Mouse (Mus musculus): ENCODE data around the gene Lrrc55. TPM values are rescaled to one million over a fixed set of nuclear protein-coding genes. Genes with fewer than 3 reads are reported as not detected.

Gene Lrrc55
- polyA plus RNA-seq, 1 experiment from 2014 or later: 2.1 TPM

DNA sequence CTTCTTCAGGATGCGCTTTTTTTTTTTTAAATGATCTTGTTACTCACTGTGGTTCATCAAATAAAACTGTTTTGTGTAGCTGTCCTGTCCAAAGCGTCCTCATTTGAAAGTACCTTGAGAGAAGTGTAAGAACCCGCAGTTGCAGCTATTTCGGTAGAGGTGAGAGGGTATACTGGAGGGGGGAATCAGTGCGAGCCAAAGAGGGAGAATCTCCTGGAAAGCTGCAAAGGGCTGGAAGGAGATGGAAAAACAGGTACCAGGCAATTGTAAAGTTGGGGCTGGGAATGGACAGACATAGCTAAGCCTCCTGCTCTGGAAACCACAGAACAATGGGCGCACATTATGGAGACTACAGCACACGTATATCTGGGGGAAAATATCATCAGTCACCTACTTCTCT, 57.2 kb downstream of the Lrrc55 start:
- peaks cover 5% of the 10 kb centered on the region; the same call in 1 of the 2 replicates for H3K27me3 ChIP-seq
- H3K9me3 ChIP-seq: no peaks in the 10 kb centered on the region
- H3K36me3 ChIP-seq: no peaks in the 10 kb centered on the region
- no peak overlapping the region for H3K4me3 ChIP-seq
- H3K4me1 ChIP-seq: no peaks in the 10 kb centered on the region
- H3K4me2 ChIP-seq (replicated peaks): no peak overlapping the region
- H3K27ac ChIP-seq (replicated peaks): no peak overlapping the region
- 79% methylated on average over 7 of the region's 7 CpGs for WGBS
- no peak for ATAC-seq (ENCODE audit: low FRiP score, low read depth)
- no peak overlapping the region for H3K9ac ChIP-seq (replicated peaks)

DNA sequence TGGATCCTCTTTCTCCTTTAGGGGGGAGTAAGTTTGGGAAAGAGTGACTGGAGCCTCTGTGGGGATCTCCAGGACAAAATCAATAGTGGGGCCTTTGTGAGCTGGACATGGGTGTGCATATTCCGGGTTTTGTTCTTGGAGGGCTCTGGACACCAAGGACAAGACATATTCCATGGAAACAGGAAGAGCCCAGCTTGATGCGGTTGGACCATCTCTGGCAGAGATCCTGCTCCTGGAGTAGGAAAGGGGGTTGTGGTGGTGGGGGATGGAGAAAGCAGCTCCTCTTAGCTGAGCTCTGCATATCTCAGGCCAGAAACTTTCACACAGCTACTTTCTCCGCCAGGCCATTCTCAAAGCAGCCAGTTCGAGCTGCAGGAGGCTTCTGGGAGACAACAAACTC, 57.6 kb downstream of the Lrrc55 start:
- WGBS: 70% methylated on average over 4 of the region's 4 CpGs
- H3K4me1 ChIP-seq: no peaks in the 10 kb centered on the region

DNA sequence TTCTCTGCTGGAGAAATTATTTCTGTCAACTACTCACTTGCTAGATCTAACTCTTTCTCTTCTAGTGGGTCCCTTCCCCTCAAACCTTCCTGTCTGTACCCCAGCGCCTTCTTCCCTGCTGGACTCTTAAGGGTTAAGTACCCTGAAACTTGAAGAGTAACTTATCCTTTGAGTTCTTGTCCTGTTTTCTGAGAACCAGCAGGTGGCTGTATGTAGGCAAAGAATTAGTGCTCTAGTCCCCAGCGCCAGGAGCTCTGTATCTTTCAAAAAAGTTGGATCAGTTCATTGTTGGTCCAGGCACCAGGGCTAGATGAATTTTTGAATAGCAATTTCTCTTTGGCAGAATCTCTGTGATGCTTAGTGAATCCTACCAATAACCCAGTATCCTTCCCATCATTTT, 58.9 kb downstream of the Lrrc55 start:
- Histone ChIP-seq H3K27ac (replicated peaks) (no peak overlapping the region), H3K9ac (replicated peaks) (no peak overlapping the region), H3K9me3 (no peaks in the 10 kb centered on the region), H3K36me3 (no peaks in the 10 kb centered on the region), H3K4me1 (no peaks in the 10 kb centered on the region), H3K27me3 (peaks cover 5% of the 10 kb centered on the region; the same call in 1 of the 2 replicates), H3K4me3 (no peak overlapping the region), H3K4me2 (replicated peaks) (no peak overlapping the region)
- WGBS: 27% methylated on average over 2 of the region's 2 CpGs
- ATAC-seq (ENCODE audit: low FRiP score, low read depth): no peak

More for the DNA sequence above, 57.6 kb downstream of the Lrrc55 start:
- Histone ChIP-seq H3K9ac (replicated peaks) (no peak overlapping the region), H3K36me3 (no peaks in the 10 kb centered on the region), H3K27me3 (peaks cover 5% of the 10 kb centered on the region; the same call in 1 of the 2 replicates), H3K9me3 (no peaks in the 10 kb centered on the region), H3K27ac (replicated peaks) (no peak overlapping the region), H3K4me2 (replicated peaks) (no peak overlapping the region), H3K4me3 (no peak overlapping the region)
- no peak for ATAC-seq (ENCODE audit: low FRiP score, low read depth)

DNA sequence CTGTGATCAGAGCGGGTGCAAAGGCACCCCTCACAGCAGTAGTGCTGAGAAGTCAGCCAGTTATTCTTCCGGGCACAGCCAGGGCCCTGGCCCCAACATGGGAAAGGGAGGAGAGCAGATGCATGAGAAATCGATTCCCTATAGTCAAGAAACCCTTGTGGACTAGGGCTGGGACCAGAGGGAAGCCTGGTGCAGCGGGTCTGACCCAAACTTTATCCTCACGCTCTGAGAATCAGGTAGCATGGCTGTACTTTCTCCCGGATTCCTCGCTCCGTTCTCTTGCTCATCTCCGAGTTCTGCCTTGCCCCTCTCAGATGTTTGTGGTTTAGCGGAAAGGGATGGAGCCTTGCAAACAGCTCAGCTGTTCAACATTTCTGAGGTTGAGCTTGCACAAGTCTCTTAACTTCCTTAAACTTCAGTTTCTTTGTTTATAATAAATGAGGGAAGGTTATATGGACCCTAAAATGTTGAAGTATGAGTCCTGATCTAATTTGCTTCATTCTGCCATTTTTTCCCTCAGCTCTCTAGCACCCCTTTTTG, 59.3 kb downstream of the Lrrc55 start:
- Histone ChIP-seq H3K4me2 (replicated peaks) (no peak overlapping the region), H3K9me3 (no peaks in the 10 kb centered on the region), H3K4me3 (no peak overlapping the region), H3K27me3 (peaks cover 5% of the 10 kb centered on the region; the same call in 1 of the 2 replicates), H3K36me3 (no peaks in the 10 kb centered on the region), H3K9ac (replicated peaks) (no peak overlapping the region), H3K4me1 (no peaks in the 10 kb centered on the region), H3K27ac (replicated peaks) (no peak overlapping the region)
- WGBS: 68% methylated on average over 10 of the region's 10 CpGs
- ATAC-seq (ENCODE audit: low FRiP score, low read depth): no peak

DNA sequence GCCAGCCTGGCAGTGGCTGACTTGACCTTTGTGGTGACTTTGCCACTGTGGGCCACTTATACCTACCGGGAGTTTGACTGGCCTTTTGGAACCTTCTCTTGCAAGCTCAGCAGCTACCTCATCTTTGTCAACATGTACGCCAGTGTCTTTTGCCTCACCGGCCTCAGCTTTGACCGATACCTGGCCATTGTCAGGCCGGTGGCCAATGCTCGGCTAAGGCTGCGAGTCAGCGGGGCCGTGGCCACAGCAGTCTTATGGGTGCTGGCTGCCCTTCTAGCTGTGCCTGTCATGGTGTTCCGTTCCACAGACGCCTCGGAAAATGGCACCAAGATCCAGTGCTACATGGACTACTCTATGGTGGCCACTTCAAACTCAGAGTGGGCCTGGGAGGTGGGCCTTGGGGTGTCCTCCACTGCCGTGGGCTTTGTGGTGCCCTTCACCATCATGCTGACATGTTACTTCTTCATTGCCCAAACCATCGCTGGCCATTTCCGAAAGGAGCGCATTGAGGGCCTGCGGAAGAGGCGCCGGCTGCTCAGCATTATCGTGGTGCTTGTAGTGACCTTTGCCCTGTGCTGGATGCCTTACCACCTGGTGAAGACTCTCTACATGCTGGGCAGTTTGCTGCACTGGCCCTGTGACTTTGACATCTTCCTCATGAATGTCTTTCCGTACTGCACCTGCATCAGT, 60.0 kb downstream of the Lrrc55 start:
- Histone ChIP-seq H3K27me3 (peaks cover 5% of the 10 kb centered on the region; the same call in 1 of the 2 replicates), H3K4me3 (0 out of 2 replicates have a peak overlapping the region, but pooled peaks have one; percentile 5), H3K36me3 (no peaks in the 10 kb centered on the region), H3K4me2 (replicated peaks) (no peak overlapping the region), H3K4me1 (no peaks in the 10 kb centered on the region), H3K9me3 (no peaks in the 10 kb centered on the region), H3K27ac (replicated peaks) (no peak overlapping the region), H3K9ac (replicated peaks) (no peak overlapping the region)
- WGBS: 85% methylated on average over 21 of the region's 21 CpGs
- no peak for ATAC-seq (ENCODE audit: low FRiP score, low read depth)

DNA sequence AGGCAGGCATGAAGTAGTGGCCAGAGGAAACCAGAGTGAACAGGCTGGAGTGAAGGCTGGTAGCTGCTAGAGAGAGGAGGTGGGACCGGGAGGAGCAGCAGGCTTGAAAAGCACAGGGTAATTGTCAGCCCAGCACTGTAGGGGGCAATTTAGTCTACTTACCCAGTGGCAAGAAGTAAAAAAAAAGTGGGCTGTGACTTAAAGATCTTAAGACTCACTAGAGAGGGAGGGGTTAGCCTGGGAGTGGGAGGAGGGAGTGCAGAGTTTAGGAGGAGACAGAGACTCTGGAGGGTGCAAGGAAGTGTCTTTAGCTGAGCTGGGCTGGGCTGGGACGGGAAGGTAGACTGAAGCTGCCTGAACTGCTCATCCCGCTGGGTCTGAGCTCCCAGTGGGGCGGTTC, 60.9 kb downstream of the Lrrc55 start, which contains the start of gene Aplnr:
TSS of gene Aplnr (plus strand) at position 137 of the 400 bp plus-strand sequence.
- no peaks in the 10 kb centered on the region for H3K4me1 ChIP-seq
- no peak within 1 kb of the TSS for H3K4me3 ChIP-seq
- H3K27me3 ChIP-seq: peaks cover 5% of the 10 kb centered on the region; the same call in 1 of the 2 replicates
- H3K9ac ChIP-seq (replicated peaks): no peak within 1 kb of the TSS
- ATAC-seq (ENCODE audit: low FRiP score, low read depth): no peak
- no peak within 1 kb of the TSS for H3K4me2 ChIP-seq (replicated peaks)
- H3K9me3 ChIP-seq: no peaks in the 10 kb centered on the region
- H3K27ac ChIP-seq (replicated peaks): no peak within 1 kb of the TSS
- WGBS: 4% methylated on average over 4 of the region's 4 CpGs
- H3K36me3 ChIP-seq: no peaks in the 10 kb centered on the region

DNA sequence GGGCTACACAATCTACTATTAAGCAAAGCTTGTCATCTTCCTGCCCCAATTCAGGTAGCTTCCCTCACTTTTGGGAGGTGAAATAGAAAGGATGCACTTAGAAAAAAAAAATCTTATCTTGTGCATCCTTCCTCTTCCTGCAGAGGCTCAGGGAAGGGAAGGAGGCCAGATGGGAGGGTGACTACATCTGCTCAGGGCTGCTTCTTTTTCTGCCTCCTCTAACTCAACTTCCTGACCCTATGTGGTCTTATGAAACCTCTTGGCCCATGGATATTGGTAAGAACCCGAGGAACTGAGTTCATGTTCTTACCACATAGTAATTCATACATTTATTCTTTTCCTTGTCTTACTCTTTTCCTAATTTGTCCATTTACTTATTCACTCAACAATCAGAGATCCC, 61.9 kb downstream of the Lrrc55 start:
- peaks cover 6% of the 10 kb centered on the region; the same call in 1 of the 2 replicates for H3K4me1 ChIP-seq
- peaks cover 5% of the 10 kb centered on the region; the same call in 1 of the 2 replicates for H3K27me3 ChIP-seq
- H3K36me3 ChIP-seq: no peaks in the 10 kb centered on the region
- H3K4me2 ChIP-seq (replicated peaks): no peak overlapping the region
- H3K27ac ChIP-seq (replicated peaks): no peak overlapping the region
- no peak for ATAC-seq (ENCODE audit: low FRiP score, low read depth)
- H3K4me3 ChIP-seq: no peak overlapping the region
- H3K9me3 ChIP-seq: no peaks in the 10 kb centered on the region
- H3K9ac ChIP-seq (replicated peaks): no peak overlapping the region
- 69% methylated on average over 1 of the region's 1 CpGs for WGBS

DNA sequence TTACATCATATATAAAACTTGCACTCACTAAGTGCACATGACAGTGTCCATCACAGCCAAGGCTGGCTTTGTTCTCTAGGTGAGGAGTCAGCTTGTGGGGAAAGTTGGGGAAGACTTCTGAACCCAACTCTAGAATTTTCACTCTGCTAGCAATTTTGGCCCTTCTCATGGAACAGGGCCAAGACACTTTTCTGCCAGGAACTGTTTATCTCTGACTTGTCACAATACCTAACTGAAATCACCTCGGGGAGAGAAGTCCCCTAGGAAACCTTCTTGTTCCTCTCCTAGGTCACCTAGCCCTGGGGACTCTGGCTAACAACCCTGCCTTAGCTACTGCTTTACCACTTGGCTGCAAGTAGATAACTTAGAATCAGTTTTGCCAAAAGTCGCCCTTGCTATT, 64.8 kb downstream of the Lrrc55 start:
- peaks cover 6% of the 10 kb centered on the region; the same call in 1 of the 2 replicates for H3K4me1 ChIP-seq
- H3K36me3 ChIP-seq: no peaks in the 10 kb centered on the region
- H3K9ac ChIP-seq (replicated peaks): no peak overlapping the region
- ATAC-seq (ENCODE audit: low FRiP score, low read depth): no peak
- 70% methylated on average over 2 of the region's 2 CpGs for WGBS
- H3K27ac ChIP-seq (replicated peaks): no peak overlapping the region
- peaks cover 3% of the 10 kb centered on the region; the same call in 1 of the 2 replicates for H3K27me3 ChIP-seq
- H3K4me3 ChIP-seq: no peak overlapping the region
- no peak overlapping the region for H3K4me2 ChIP-seq (replicated peaks)
- no peaks in the 10 kb centered on the region for H3K9me3 ChIP-seq

DNA sequence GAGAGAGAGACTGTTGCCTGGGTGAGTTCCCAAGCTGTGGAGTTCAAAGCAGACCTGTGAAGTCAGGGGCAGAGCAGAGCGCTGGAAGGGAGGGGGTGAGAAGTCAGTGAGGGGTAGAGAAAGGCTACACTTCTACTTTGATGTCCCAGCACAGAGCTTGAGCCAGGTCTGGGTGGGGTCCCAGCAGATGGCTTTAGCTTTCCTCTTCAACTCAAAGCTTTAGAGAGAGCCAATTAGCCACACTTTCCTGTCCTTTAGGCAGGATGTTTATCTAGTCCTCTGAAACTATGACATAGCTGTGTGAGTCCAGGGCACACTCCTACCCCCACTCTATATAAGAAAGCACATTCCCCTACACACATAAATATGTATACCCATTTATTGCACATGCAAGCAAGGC, 65.3 kb downstream of the Lrrc55 start:
- Histone ChIP-seq H3K9me3 (no peaks in the 10 kb centered on the region), H3K4me2 (replicated peaks) (no peak overlapping the region), H3K36me3 (no peaks in the 10 kb centered on the region), H3K4me3 (no peak overlapping the region), H3K27me3 (no peaks in the 10 kb centered on the region; the same call in 1 of the 2 replicates), H3K9ac (replicated peaks) (no peak overlapping the region), H3K4me1 (peaks cover 6% of the 10 kb centered on the region; the same call in 1 of the 2 replicates), H3K27ac (replicated peaks) (no peak overlapping the region)
- no peak for ATAC-seq (ENCODE audit: low FRiP score, low read depth)
- 0% methylated on average over 1 of the region's 1 CpGs for WGBS

DNA sequence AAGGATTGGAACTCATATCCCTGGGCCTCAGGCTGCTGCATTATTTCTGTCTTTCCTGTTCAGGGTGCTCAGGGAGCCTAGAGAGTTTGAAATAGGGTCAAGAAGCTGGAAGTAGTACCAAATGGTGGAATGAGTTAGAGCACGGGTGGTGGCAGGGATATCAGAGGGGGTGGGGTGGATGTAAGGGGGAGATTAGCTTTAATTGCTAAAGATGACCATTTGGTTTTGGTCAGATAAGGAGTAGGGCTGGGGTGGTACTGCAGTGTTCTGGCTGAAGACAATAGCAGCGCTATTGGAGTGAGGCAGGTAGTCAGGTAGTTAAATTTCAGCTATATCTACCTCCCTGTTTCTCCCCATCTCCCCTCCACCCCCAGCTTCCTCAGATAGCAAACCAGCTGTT, 65.8 kb downstream of the Lrrc55 start:
- no peak overlapping the region for H3K4me3 ChIP-seq
- 12% methylated on average over 2 of the region's 2 CpGs for WGBS
- no peak overlapping the region for H3K9ac ChIP-seq (replicated peaks)
- no peak overlapping the region for H3K27ac ChIP-seq (replicated peaks)
- no peaks in the 10 kb centered on the region; the same call in 1 of the 2 replicates for H3K27me3 ChIP-seq
- H3K9me3 ChIP-seq: no peaks in the 10 kb centered on the region
- peaks cover 6% of the 10 kb centered on the region; the same call in 1 of the 2 replicates for H3K4me1 ChIP-seq
- H3K36me3 ChIP-seq: no peaks in the 10 kb centered on the region
- 0 out of 2 replicates have a peak, but pooled peaks have one; percentile 38 for ATAC-seq (ENCODE audit: low FRiP score, low read depth)
- no peak overlapping the region for H3K4me2 ChIP-seq (replicated peaks)

DNA sequence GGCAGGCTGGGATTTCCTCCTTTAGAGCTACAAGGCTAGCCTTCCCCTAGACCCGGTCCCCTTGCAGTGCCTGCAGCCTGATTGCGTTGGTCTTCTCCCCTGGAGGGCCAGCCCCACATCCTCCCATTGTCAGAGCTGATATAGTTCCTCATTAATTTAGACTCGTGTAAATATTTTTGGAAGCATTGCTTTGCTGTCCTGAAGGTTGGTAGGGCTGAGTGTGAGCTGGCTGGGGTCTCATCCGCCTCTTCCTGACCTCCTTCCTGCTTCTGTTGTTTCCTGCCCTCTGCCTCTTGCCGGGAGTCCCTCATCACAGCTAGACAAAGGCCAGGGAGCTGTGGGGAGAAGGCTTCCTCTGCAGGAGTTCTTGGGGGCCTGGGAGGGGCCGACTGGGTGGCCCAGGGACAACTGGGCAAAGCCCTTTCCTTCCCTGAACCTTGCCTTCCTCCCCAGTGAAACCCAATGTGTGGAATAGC, 67.5 kb downstream of the Lrrc55 start:
- no peak overlapping the region for H3K27ac ChIP-seq (replicated peaks)
- ATAC-seq (ENCODE audit: low FRiP score, low read depth): no peak
- no peaks in the 10 kb centered on the region for H3K36me3 ChIP-seq
- peaks cover 6% of the 10 kb centered on the region; the same call in 1 of the 2 replicates for H3K4me1 ChIP-seq
- H3K4me3 ChIP-seq: no peak overlapping the region
- H3K9ac ChIP-seq (replicated peaks): no peak overlapping the region
- 53% methylated on average over 6 of the region's 6 CpGs for WGBS
- H3K9me3 ChIP-seq: no peaks in the 10 kb centered on the region
- H3K27me3 ChIP-seq: no peaks in the 10 kb centered on the region; the same call in 1 of the 2 replicates
- H3K4me2 ChIP-seq (replicated peaks): no peak overlapping the region

DNA sequence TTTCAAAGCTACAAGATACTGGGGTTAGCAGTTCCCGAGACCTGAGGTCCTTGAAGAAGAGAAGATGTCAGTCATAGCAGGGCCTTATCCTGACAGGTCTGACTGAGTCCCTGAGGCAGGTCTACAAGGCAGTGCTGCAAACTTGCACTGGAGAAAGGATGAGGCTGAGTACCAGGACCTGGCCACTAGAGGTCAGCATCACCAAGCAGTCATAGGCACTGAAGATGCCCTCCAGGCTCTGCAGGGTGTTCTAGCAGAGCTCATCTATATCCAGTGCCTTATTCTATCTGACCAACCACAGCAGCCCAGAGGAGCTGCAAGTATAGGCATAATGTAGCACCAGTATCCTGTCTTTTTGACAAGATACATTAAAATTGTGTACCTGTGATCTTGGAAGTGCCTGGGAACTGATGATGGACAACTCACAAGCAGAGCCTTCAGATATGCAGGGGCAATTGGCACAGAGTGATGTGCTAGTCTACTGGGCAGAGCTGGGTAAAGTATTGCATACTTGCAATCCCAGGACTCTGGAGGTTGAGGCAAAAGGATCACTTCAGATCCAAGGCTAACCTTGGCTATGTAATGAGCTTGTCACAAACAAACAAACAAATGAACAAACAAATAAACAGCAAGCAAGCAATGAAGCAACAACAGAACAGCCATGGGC, 73.0 kb downstream of the Lrrc55 start:
- H3K4me1 ChIP-seq: no peaks in the 10 kb centered on the region
- no peaks in the 10 kb centered on the region for H3K36me3 ChIP-seq
- H3K27me3 ChIP-seq: no peaks in the 10 kb centered on the region; the same call in 1 of the 2 replicates
- no peak overlapping the region for H3K9ac ChIP-seq (replicated peaks)
- WGBS: 41% methylated on average over 1 of the region's 1 CpGs
- no peaks in the 10 kb centered on the region for H3K9me3 ChIP-seq
- H3K27ac ChIP-seq (replicated peaks): no peak overlapping the region
- ATAC-seq (ENCODE audit: low FRiP score, low read depth): peak; percentile 86
- H3K4me3 ChIP-seq: no peak overlapping the region
- no peak overlapping the region for H3K4me2 ChIP-seq (replicated peaks)

Data from midbrain, embryonic 12.5 days (tissue).